Mouse (Mus musculus): ENCODE data around the gene Gm27235. TPM values are rescaled to one million over a fixed set of nuclear protein-coding genes. Genes with fewer than 3 reads are reported as not detected.

Gene Gm27235
- not detected in 2 replicates for polyA plus RNA-seq (2015; fragmentation: Nextera tagmentation; extraction: Ambion mirVana)

DNA sequence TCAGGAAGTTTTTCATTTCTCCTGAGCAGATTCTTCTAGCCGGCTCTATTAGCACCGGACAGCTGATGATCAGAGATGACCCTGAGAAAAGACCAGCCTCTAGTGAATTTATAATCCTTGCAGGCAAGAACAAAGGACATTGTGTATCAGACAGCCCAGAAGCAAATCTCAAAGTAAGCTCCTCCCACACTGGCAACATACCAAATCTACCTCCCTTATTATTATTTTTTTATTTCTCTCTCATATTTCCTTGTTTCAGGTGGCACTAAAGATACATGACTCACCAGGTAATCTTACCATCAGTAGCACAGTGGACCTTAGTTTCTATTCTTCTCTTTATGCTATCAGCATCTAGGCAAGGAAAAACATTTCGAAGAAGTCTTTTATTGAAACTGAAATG lies at the start of gene Gm27235, which contains the start of gene D730048I06Rik:
Gm27235 (minus strand) TSS at position 101 of the 400 bp plus-strand sequence.
D730048I06Rik (minus strand) TSS at position 112 of the 400 bp plus-strand sequence.

DNA sequence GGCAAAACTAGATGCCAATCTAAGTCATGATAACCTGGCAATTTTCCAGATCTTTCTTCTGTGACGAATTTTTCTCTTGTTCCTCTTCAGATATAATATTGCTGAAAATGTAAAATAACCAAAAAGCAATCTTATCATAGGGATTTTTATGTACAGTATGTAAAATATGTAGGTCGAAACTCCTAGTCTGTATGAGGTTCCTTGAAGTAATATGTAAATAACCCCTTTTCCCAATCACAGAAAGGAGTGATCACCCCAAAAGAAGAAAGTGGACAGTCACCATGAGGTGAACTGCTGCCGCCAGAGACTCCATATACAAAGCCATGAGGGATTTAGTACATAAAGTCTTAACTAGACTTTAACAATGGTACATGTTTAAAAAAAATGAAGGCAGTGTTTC lies 11.9 kb downstream of the Gm27235 start, which contains the start of gene Gm17727:
Gm17727 (minus strand) TSS at position 101 of the 400 bp plus-strand sequence.

DNA sequence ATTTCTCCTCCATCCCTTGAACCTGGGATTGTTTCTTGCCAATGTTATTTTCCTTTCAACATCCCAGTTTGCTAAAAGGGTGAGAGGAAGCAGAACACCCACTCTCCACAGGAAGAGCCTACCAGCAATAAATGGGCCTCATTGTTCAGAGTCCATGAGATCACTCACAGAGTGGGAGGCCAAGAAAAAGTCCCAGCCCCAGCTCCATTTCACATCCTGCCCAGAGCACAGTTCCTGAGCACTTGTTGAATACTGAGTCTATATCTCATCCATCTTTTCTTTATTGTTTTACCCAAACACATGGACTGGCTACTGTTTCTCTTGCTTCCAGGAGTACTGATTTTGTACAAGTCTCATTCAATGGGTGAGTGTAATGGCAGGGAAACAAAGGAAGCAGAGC lies 49.2 kb downstream of the Gm27235 start, which contains the start of gene Gm17677:
Gm17677 (plus strand) TSS at position 301 of the 400 bp plus-strand sequence.

Other genes starting within 250 kb of the Gm27235 start
- gene Ddx25, start 231.6 kb downstream of the Gm27235 start, polyA plus RNA-seq (2015; fragmentation: Nextera tagmentation; extraction: Ambion mirVana): 0.11 and 0.13 TPM in 2 replicates
- gene Pus3, start 231.5 kb downstream of the Gm27235 start, polyA plus RNA-seq (2015; fragmentation: Nextera tagmentation; extraction: Ambion mirVana): 8.9 and 9.5 TPM in 2 replicates
- gene Pate2, start 219.8 kb downstream of the Gm27235 start, polyA plus RNA-seq (2015; fragmentation: Nextera tagmentation; extraction: Ambion mirVana): 0.23 and 0.51 TPM in 2 replicates
- 9.1 and 9.9 TPM in 2 replicates for gene Hyls1, start 219.7 kb downstream of the Gm27235 start, polyA plus RNA-seq (2015; fragmentation: Nextera tagmentation; extraction: Ambion mirVana)
- not detected in 2 replicates for gene Pate4, start 178.2 kb downstream of the Gm27235 start, polyA plus RNA-seq (2015; fragmentation: Nextera tagmentation; extraction: Ambion mirVana)
- not detected in 2 replicates for gene Pate3, start 141.9 kb downstream of the Gm27235 start, polyA plus RNA-seq (2015; fragmentation: Nextera tagmentation; extraction: Ambion mirVana)
- not detected in 2 replicates for gene Pate1, start 102.7 kb downstream of the Gm27235 start, polyA plus RNA-seq (2015; fragmentation: Nextera tagmentation; extraction: Ambion mirVana)
- not detected in 2 replicates for gene Gm17677, start 49.1 kb downstream of the Gm27235 start, polyA plus RNA-seq (2015; fragmentation: Nextera tagmentation; extraction: Ambion mirVana)
- gene Gm17727, start 12.0 kb downstream of the Gm27235 start, polyA plus RNA-seq (2015; fragmentation: Nextera tagmentation; extraction: Ambion mirVana): not detected in 2 replicates
- not detected in 2 replicates for gene D730048I06Rik, start within 50 bp of the Gm27235 start, polyA plus RNA-seq (2015; fragmentation: Nextera tagmentation; extraction: Ambion mirVana)
- not detected in 2 replicates for gene 9230110F15Rik, start 54.0 kb upstream of the Gm27235 start, polyA plus RNA-seq (2015; fragmentation: Nextera tagmentation; extraction: Ambion mirVana)
- not detected in 2 replicates for gene 9230113P08Rik, start 118.3 kb upstream of the Gm27235 start, polyA plus RNA-seq (2015; fragmentation: Nextera tagmentation; extraction: Ambion mirVana)

All from spleen, postnatal 0 days (tissue).